In genomic region chr10:47652341-47652740, GRCm38 (mm10) we compare ENCODE assay signal across 35 mouse cellular contexts.
"Had no signal": no experiment of that assay in that cellular context is flagged by ENCODE, and none has a peak within 500 bp of the region (broad histone marks: within the 10 kb centered on the region; RNA-seq: fewer than 3 reads in every experiment).

No protein-coding gene starts in this region.

- H3K27ac ChIP-seq: heart, embryonic 10.5 days; heart, embryonic 13.5 days; heart, embryonic 15.5 days; hindbrain, embryonic 10.5 days; hindbrain, embryonic 12.5 days; hindbrain, embryonic 13.5 days; hindbrain, embryonic 14.5 days; hindbrain, embryonic 15.5 days; hindbrain, postnatal 0 days; intestine, embryonic 15.5 days; kidney, embryonic 15.5 days; kidney, postnatal 0 days; layer of hippocampus, adult 2 months had no signal

- H3K4me3 ChIP-seq: heart, embryonic 10.5 days; heart, embryonic 12.5 days; heart, embryonic 13.5 days; heart, embryonic 15.5 days; hindbrain, embryonic 10.5 days; hindbrain, embryonic 12.5 days; hindbrain, embryonic 13.5 days; hindbrain, embryonic 15.5 days; intestine, embryonic 15.5 days; kidney, embryonic 15.5 days; layer of hippocampus, adult 2 months had no signal

- ATAC-seq: hindbrain, embryonic 16.5 days; hindbrain, postnatal 0 days; inflammation-experienced regulatory T-cells, adult 6 months; intestine, embryonic 15.5 days; intestine, embryonic 16.5 days; intestine, postnatal 0 days had no signal

- H3K4me1 ChIP-seq: heart, embryonic 10.5 days; heart, embryonic 12.5 days; heart, embryonic 13.5 days; heart, embryonic 15.5 days; hindbrain, embryonic 10.5 days; hindbrain, embryonic 12.5 days; hindbrain, embryonic 13.5 days; hindbrain, embryonic 15.5 days; intestine, embryonic 15.5 days; kidney, embryonic 15.5 days had no signal

- H3K4me2 ChIP-seq: heart, embryonic 11.5 days; heart, embryonic 12.5 days; heart, embryonic 13.5 days; heart, embryonic 15.5 days; hindbrain, embryonic 12.5 days; hindbrain, embryonic 13.5 days; hindbrain, embryonic 14.5 days; hindbrain, embryonic 15.5 days; intestine, embryonic 15.5 days; kidney, embryonic 15.5 days had no signal

- H3K9me3 ChIP-seq: heart, embryonic 10.5 days; heart, embryonic 13.5 days; heart, embryonic 15.5 days; hindbrain, embryonic 10.5 days; hindbrain, embryonic 12.5 days; hindbrain, embryonic 13.5 days; hindbrain, embryonic 15.5 days; intestine, embryonic 15.5 days; kidney, embryonic 15.5 days had no signal

- H3K9ac ChIP-seq: heart, embryonic 12.5 days; heart, embryonic 13.5 days; heart, embryonic 15.5 days; hindbrain, embryonic 12.5 days; hindbrain, embryonic 13.5 days; hindbrain, embryonic 14.5 days; hindbrain, embryonic 15.5 days; intestine, embryonic 15.5 days; kidney, embryonic 15.5 days had no signal

- H3K36me3 ChIP-seq: heart, embryonic 10.5 days; heart, embryonic 12.5 days; heart, embryonic 13.5 days; heart, embryonic 15.5 days; hindbrain, embryonic 10.5 days; hindbrain, embryonic 12.5 days; hindbrain, embryonic 13.5 days; hindbrain, embryonic 15.5 days; intestine, embryonic 15.5 days; kidney, embryonic 15.5 days had no signal

- H3K27me3 ChIP-seq: heart, embryonic 12.5 days; heart, embryonic 13.5 days; heart, embryonic 15.5 days; hindbrain, embryonic 12.5 days; hindbrain, embryonic 13.5 days; hindbrain, embryonic 15.5 days; intestine, embryonic 15.5 days; kidney, embryonic 15.5 days had no signal

- DNase-seq: heart, postnatal 10 days; heart, postnatal 14 days; heart, postnatal 36 days; heart, postnatal 4 days; kidney, adult 11 months; kidney, adult 18-20 months; kidney, adult 2 months; kidney, adult 8-10 months; kidney, adult 9 months; kidney, postnatal 10 days; kidney, postnatal 14 days; kidney, postnatal 25 days; kidney, postnatal 36 days; kidney, postnatal 4 days; layer of hippocampus, adult 9-11 months; layer of hippocampus, postnatal 36 days had no signal
